Mouse (Mus musculus) olfactory bulb, adult 2 months (tissue): ENCODE measurements at regions not wholly inside any gene's neighbourhood (a gene's known extent, or its start where the extent isn't known, plus 50 kb on each side); places are given as distances from the start of the nearest gene placed in this dataset.

Source experiments
- CTCF ChIP-seq: fragments of 200-500 bp; IDR thresholded peaks from 2 replicates; pipeline ENCODE4 v1.5.1; 2012; ENCODE audit warnings: low read depth, mild to moderate bottlenecking, low read length, moderate library complexity; ENCODE audit not compliant: insufficient read depth
- POLR2A ChIP-seq: fragments of 200-500 bp; IDR thresholded peaks from 2 replicates; pipeline ENCODE4 v1.6.1; 2012; ENCODE audit warnings: mild to moderate bottlenecking, low read depth, low read length, moderate library complexity; ENCODE audit not compliant: insufficient read depth

DNA sequence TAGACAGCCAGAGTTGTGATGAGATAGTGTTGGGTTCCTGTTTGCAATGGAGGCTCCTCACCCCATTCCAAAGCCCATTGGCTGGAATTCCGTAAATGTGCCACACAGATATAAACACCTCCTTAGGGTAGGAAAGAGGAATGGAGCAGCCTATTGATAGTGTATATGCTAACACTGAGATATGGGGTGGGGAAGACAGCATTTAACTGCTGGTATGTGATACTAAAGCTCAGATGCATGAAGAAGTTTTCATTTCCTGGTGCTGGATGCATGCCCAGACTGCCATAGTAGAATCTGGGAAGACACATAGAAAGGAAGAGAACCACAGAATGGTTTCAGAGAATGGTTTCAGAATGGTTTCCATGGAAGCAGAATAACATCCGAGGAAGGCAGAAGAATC lies 482.4 kb downstream of the Lmo4 start:
- TF ChIP-seq CTCF (no peak), POLR2A (no peak)
